Mouse (Mus musculus) heart, adult 18-20 months (tissue): ENCODE measurements around the gene Vmn2r78. TPM values are rescaled to one million over a fixed set of nuclear protein-coding genes. Genes with fewer than 3 reads are reported as not detected.
"Not testable (repeated sequence)": the region's sequence is repeated elsewhere in the genome, so short reads cannot be mapped to it uniquely, and the experiment has no call there.

ENCODE experiments used
- DNase-seq, 2 experiments: peaks; one replicate each; pipeline ENCODE4 v3.0.0; 2021 to 2022; ENCODE audit warnings: mixed read lengths in 1 of 2
- long read RNA-seq, 2 experiments: library from polyadenylated mRNA; stranded (forward); transcript quantifications; one replicate each; pipeline ENCODE4 v2.0.0; 2021
- total RNA-seq, 2 experiments: library from RNA; stranded (reverse); gene quantifications; 2 replicates each; pipeline ENCODE4 v1.2.3; 2021

Vmn2r78 gene
- total RNA-seq: not detected
- long read RNA-seq, experiment 1: 0 reads
- long read RNA-seq, experiment 2: 0 reads

- not testable (repeated sequence) for DNase-seq
Observed at GRCm38 (mm10) chr7:86914794-86915193, at the start of gene Vmn2r78. TSS of gene Vmn2r78 (plus strand) at chr7:86915094.

DNA sequence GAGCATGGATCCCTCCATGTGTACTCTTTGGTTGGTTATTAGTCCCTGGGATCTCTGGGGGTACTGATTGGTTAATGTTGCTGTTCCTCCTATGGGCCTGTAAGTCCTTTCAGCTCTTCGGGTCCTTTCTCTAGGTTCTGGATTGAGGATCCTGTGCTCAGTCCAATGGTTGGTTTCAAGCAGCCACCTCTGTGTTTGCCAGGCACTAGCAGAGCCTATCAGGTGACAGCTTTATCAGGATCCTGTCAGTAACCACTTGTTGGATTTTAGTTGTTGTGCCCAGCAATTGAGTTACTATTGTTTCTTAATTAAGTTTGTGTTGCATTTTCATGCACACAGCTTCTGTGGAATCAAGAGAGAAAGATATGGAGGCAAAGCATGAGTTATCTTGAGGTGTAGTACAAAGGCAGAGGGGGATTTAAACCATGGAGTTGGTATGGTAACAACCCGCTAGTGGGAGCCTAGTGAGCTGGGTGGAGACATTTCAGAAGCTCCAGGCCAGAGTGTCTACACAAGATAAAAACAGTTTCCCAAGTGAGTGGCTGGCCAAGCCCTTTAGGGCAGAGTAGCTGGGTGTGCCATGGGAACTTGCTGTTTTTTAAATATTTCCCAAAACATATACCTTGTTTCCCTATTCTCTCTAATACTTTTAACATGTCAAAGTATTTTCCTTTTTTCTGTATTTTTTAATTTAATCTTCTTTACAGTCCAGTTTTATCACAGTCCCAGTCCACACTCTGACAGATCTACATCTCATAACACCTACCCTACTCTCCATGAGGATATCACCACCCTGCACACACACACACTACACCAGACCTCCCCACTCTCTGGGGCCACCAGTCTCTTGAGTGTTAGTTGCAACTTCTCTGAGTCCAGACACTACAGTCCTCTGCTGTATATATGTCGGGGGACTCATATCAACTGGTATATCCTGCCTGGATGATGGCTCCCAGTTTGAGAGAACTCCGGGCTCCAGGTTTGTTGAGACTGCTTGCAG, 25.1 kb upstream of the Vmn2r78 start:
- DNase-seq: no peak

DNA sequence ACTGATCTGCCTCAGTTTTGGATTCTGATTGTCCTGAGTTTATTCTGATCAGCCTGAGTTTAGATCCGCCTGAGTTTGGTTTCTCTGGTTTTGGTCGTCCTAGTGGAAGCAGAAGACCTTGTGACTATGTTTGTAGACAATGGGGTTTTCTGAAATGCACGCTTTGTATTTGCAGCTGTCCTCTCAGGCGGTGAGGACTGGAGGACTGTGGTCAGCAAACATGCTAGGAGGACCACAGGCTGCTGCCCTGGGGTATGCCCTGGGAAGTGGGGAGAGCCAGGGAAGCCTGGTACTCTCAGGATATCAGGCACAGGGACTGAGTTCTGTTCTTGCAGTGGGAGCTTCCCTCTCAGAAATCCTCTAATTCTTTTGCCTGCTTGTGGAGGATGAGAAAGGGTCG, 22.4 kb downstream of the Vmn2r78 start:
- no peak for DNase-seq

- DNase-seq: no peak
Observed at GRCm38 (mm10) chr7:86994700-86995099, 79.8 kb downstream of the Vmn2r78 start.

GRCm38 (mm10) chr7:86995815-86996214, 80.9 kb downstream of the Vmn2r78 start, which contains the start of gene Vmn2r79:
TSS of gene Vmn2r79 (plus strand) at chr7:86996115.
- DNase-seq: not testable (repeated sequence)

Other genes starting within 250 kb of the Vmn2r78 start
- gene Olfr292, start 226.8 kb upstream of the Vmn2r78 start, total RNA-seq: not detected
- gene Folh1, start 139.2 kb upstream of the Vmn2r78 start, total RNA-seq: under 1 TPM; 0.15 to 0.20 TPM
- not detected for gene Vmn2r77, start 120.1 kb upstream of the Vmn2r78 start, total RNA-seq
- gene Vmn2r79, start 81.0 kb downstream of the Vmn2r78 start, total RNA-seq: not detected